ENCODE assay signal across 28 mouse cellular contexts in genomic region chr13:52832481-52833170, GRCm38 (mm10).
DNase-seq lines count a peak whose midpoint lies in the region; ATAC-seq and TF ChIP-seq lines count a peak whose summit lies in the region.
"Had no signal": no experiment of that assay in that cellular context is flagged by ENCODE, and none has a peak within 500 bp of the region (broad histone marks: within the 10 kb centered on the region; RNA-seq: fewer than 3 reads in every experiment).

No protein-coding gene starts in this region.

- TF ChIP-seq CTCF in kidney, adult 2 months (conservative IDR thresholded peaks at IDR 0.05; ENCODE audit: insufficient read depth, insufficient read length, low read depth, low read length) = no peak
- TF ChIP-seq CTCF in liver, embryonic 14.5 days (IDR thresholded peaks at IDR 0.05; ENCODE audit: low read depth) = no peak
- TF ChIP-seq CTCF in lung, adult 2 months (IDR thresholded peaks at IDR 0.05; ENCODE audit: insufficient read depth, low read length) = no peak

- peak; percentile 65 for DNase-seq in kidney, adult 2 months
- DNase-seq in kidney, postnatal 14 days = no peak
- no peak for DNase-seq in liver, embryonic 14.5 days (ENCODE audit: low read depth in 3 of 3, low spot score in 3 of 3)
- no peak for DNase-seq in lung, adult 2 months
- no peak for DNase-seq in cerebellum, adult 11-12 months
- DNase-seq: cerebellum, adult 8-10 months; cerebellum, postnatal 36 days; gastrocnemius, postnatal 36 days; heart, adult 2 months; heart, postnatal 4 days; lung, postnatal 14 days; right cerebral cortex, postnatal 4 days had no signal

- H3K4me2 ChIP-seq in liver, embryonic 14.5 days (ENCODE audit: low read depth) = no peak overlapping the region
- no peak overlapping the region for H3K4me2 ChIP-seq in stomach, embryonic 15.5 days
- H3K4me2 ChIP-seq: embryonic facial prominence, embryonic 12.5 days; forebrain, embryonic 15.5 days; heart, embryonic 12.5 days; hindbrain, embryonic 14.5 days; kidney, embryonic 15.5 days; limb, embryonic 12.5 days; lung, embryonic 14.5 days; neural tube, embryonic 12.5 days had no signal

- peaks cover 7% of the 10 kb centered on the region for H3K4me1 ChIP-seq in kidney, adult 2 months (ENCODE audit: control insufficient read depth, insufficient read depth, low read length)
- peaks cover 16% of the 10 kb centered on the region for H3K4me1 ChIP-seq in brown adipose tissue, adult 24 weeks (ENCODE audit: control insufficient read depth, insufficient read depth, insufficient read length, low read length)
- H3K4me1 ChIP-seq in liver, embryonic 14.5 days (replicated peaks; ENCODE audit: control insufficient read depth in 2 of 2, insufficient read depth in 2 of 2, low read length in 1 of 2) = peaks cover 53 to 57% of the 10 kb centered on the region in 2 experiments
- H3K4me1 ChIP-seq in stomach, embryonic 15.5 days = peaks cover 5% of the 10 kb centered on the region; the same call in 1 of the 2 replicates
- H3K4me1 ChIP-seq in lung, adult 2 months (ENCODE audit: control insufficient read depth, insufficient read depth, low read length) = peaks cover 5% of the 10 kb centered on the region; the same call in 1 of the 2 replicates
- H3K4me1 ChIP-seq: forebrain, embryonic 15.5 days; kidney, embryonic 15.5 days; neural tube, embryonic 12.5 days had no signal

- H3K4me3 ChIP-seq in kidney, adult 2 months (ENCODE audit: insufficient read depth, low read depth, low read length) = no peak overlapping the region
- H3K4me3 ChIP-seq in brown adipose tissue, adult 24 weeks (ENCODE audit: insufficient read depth, low read depth, low read length) = no peak overlapping the region
- no peak overlapping the region for H3K4me3 ChIP-seq in liver, embryonic 14.5 days (ENCODE audit: insufficient read depth in 1 of 2, low read depth in 2 of 2, low read length in 2 of 2)
- H3K4me3 ChIP-seq in stomach, embryonic 15.5 days (replicated peaks) = no peak overlapping the region
- no peak overlapping the region for H3K4me3 ChIP-seq in lung, adult 2 months (replicated peaks; ENCODE audit: extremely low read depth, low read depth, low read length)
- H3K4me3 ChIP-seq: embryonic facial prominence, embryonic 12.5 days; forebrain, embryonic 10.5 days; forebrain, embryonic 15.5 days; heart, adult 2 months; heart, embryonic 12.5 days; kidney, embryonic 15.5 days; layer of hippocampus, adult 2 months; left cerebral cortex, adult 2 months; limb, embryonic 12.5 days; midbrain, embryonic 10.5 days; myocyte; neural tube, embryonic 12.5 days had no signal

- WGBS in kidney, adult 2 months = 69% methylated on average over 8 of the region's 8 CpGs
- WGBS in liver, embryonic 14.5 days (ENCODE audit: insufficient replicate concordance) = 80% methylated on average over 8 of the region's 8 CpGs
- WGBS in stomach, embryonic 15.5 days = 57% methylated on average over 8 of the region's 8 CpGs
- 79% methylated on average over 8 of the region's 8 CpGs for WGBS in lung, adult 2 months

- H3K27me3 ChIP-seq in kidney, adult 2 months (replicated peaks; ENCODE audit: control insufficient read depth, insufficient read depth, low read length) = no peaks in the 10 kb centered on the region
- H3K27me3 ChIP-seq in liver, embryonic 14.5 days (ENCODE audit: control insufficient read depth, insufficient read depth, low read length) = no peaks in the 10 kb centered on the region
- no peaks in the 10 kb centered on the region for H3K27me3 ChIP-seq in stomach, embryonic 15.5 days (replicated peaks)
- H3K27me3 ChIP-seq: embryonic facial prominence, embryonic 12.5 days; forebrain, embryonic 15.5 days; heart, embryonic 12.5 days; kidney, embryonic 15.5 days; limb, embryonic 12.5 days; neural tube, embryonic 12.5 days had no signal

- no peak overlapping the region for H3K27ac ChIP-seq in kidney, adult 2 months (ENCODE audit: insufficient read depth, low read depth, low read length)
- H3K27ac ChIP-seq in brown adipose tissue, adult 24 weeks (replicated peaks; ENCODE audit: low read depth, low read length) = peak overlapping the region; percentile 65
- H3K27ac ChIP-seq in liver, embryonic 14.5 days = peak overlapping the region; percentile 96
- peak overlapping the region; percentile 40; the same call in 1 of the 2 replicates for H3K27ac ChIP-seq in stomach, embryonic 15.5 days
- H3K27ac ChIP-seq: embryonic facial prominence, embryonic 12.5 days; forebrain, embryonic 10.5 days; forebrain, embryonic 15.5 days; heart, adult 2 months; hindbrain, embryonic 14.5 days; kidney, embryonic 15.5 days; layer of hippocampus, adult 2 months; left cerebral cortex, adult 2 months; limb, embryonic 12.5 days; midbrain, embryonic 10.5 days; neural tube, embryonic 12.5 days had no signal

- 0 out of 2 replicates have a peak overlapping the region, but pooled peaks have one; percentile 16 for H3K9ac ChIP-seq in liver, embryonic 14.5 days (replicated peaks)
- H3K9ac ChIP-seq in stomach, embryonic 15.5 days = no peak overlapping the region
- H3K9ac ChIP-seq: embryonic facial prominence, embryonic 12.5 days; forebrain, embryonic 15.5 days; heart, embryonic 12.5 days; hindbrain, embryonic 14.5 days; kidney, embryonic 15.5 days; limb, embryonic 12.5 days; lung, embryonic 14.5 days; neural tube, embryonic 12.5 days had no signal

- H3K36me3 ChIP-seq in kidney, adult 2 months (ENCODE audit: control insufficient read depth, insufficient read depth, low read length) = no peaks in the 10 kb centered on the region
- H3K36me3 ChIP-seq in liver, embryonic 14.5 days (replicated peaks; ENCODE audit: control insufficient read depth, insufficient read depth, low read depth) = no peaks in the 10 kb centered on the region
- H3K36me3 ChIP-seq in stomach, embryonic 15.5 days = 0 out of 2 replicates have a peak, but pooled peaks cover 8% of the 10 kb centered on the region

- TF ChIP-seq POLR2A in kidney, adult 2 months (IDR thresholded peaks at IDR 0.05; ENCODE audit: low read depth, low read length) = no peak
- no peak for TF ChIP-seq POLR2A in lung, adult 2 months (IDR thresholded peaks at IDR 0.05; ENCODE audit: borderline replicate concordance, extremely low read depth, low read depth, low read length)

- no peak for ATAC-seq in liver, embryonic 14.5 days (ENCODE audit: insufficient read depth)
- no peak for ATAC-seq in stomach, embryonic 15.5 days (ENCODE audit: insufficient read depth, low FRiP score, low read depth)
- ATAC-seq: CD4-positive, CD25-positive, alpha-beta regulatory T cell, adult 4 months; forebrain, embryonic 15.5 days had no signal

- H3K9me3 ChIP-seq in liver, embryonic 14.5 days (ENCODE audit: control insufficient read depth, low read length) = no peaks in the 10 kb centered on the region
- H3K9me3 ChIP-seq in stomach, embryonic 15.5 days = no peaks in the 10 kb centered on the region
- H3K9me3 ChIP-seq: embryonic facial prominence, embryonic 12.5 days; forebrain, embryonic 10.5 days; forebrain, embryonic 15.5 days; heart, embryonic 12.5 days; kidney, embryonic 15.5 days; limb, embryonic 12.5 days; midbrain, embryonic 10.5 days; neural tube, embryonic 12.5 days had no signal

- no peak for TF ChIP-seq EP300 in liver, embryonic 14.5 days (IDR thresholded peaks at IDR 0.05; ENCODE audit: low read depth)
